Mouse (Mus musculus) C2C12 (cell line): Measurements from ENCODE around the gene Ngef. TPM values are rescaled to one million over a fixed set of nuclear protein-coding genes. Genes with fewer than 3 reads are reported as not detected.

Experiments used
- H3K27me3 ChIP-seq: one replicate; pipeline ENCODE4 v1.6.1; 2011; ENCODE audit not compliant: control insufficient read depth, insufficient read depth, insufficient read length
- H3K36me3 ChIP-seq: one replicate; pipeline ENCODE4 v1.6.1; 2011; ENCODE audit not compliant: control insufficient read depth, insufficient read depth
- H3K4me3 ChIP-seq: one replicate; pipeline ENCODE4 v1.5.1; 2011; ENCODE audit warnings: mild to moderate bottlenecking, control low read depth; ENCODE audit not compliant: poor library complexity, insufficient read depth, severe bottlenecking
- H3K79me2 ChIP-seq: one replicate; pipeline ENCODE4 v1.6.1; 2011; ENCODE audit not compliant: control insufficient read depth, insufficient read depth
- H3K79me3 ChIP-seq: one replicate; pipeline ENCODE4 v1.6.1; 2011; ENCODE audit warnings: low read depth, control low read depth
- H3ac ChIP-seq: one replicate; pipeline ENCODE3; 2011; ENCODE audit warnings: low read depth; ENCODE audit not compliant: control insufficient read depth, insufficient read length
- CEBPB ChIP-seq: IDR thresholded peaks from one replicate; pipeline ENCODE4 v1.6.1; 2011; ENCODE audit warnings: low read depth, mild to moderate bottlenecking, control low read depth, moderate library complexity
- CTCF ChIP-seq: IDR thresholded peaks from one replicate; pipeline ENCODE4 v1.5.1; 2011; ENCODE audit not compliant: control insufficient read depth, insufficient read depth, insufficient read length
- FOSL1 ChIP-seq: IDR thresholded peaks from one replicate; pipeline ENCODE4 v1.8.0; 2011; ENCODE audit warnings: mild to moderate bottlenecking, low read length; ENCODE audit not compliant: poor library complexity, insufficient read depth, severe bottlenecking
- MAX ChIP-seq: IDR thresholded peaks from one replicate; pipeline ENCODE4 v1.6.1; 2011; ENCODE audit warnings: mild to moderate bottlenecking, control low read depth
- MYOD1 ChIP-seq: IDR thresholded peaks from one replicate; pipeline ENCODE4 v1.6.1; 2011; ENCODE audit warnings: low read depth; ENCODE audit not compliant: control insufficient read depth, insufficient read length
- MYOG ChIP-seq: IDR thresholded peaks from one replicate; pipeline ENCODE4 v1.6.1; 2011; ENCODE audit not compliant: control insufficient read depth, insufficient read length; ENCODE audit errors: extremely low read depth
- USF1 ChIP-seq: IDR thresholded peaks from one replicate; pipeline ENCODE4 v1.6.1; 2011; ENCODE audit warnings: low read depth, mild to moderate bottlenecking, control low read depth, moderate library complexity
- polyA plus RNA-seq: library from polyadenylated mRNA; unstranded; fragments of >200 nt; fragmentation: generic; extraction: Trizol; gene quantifications from one replicate; pipeline ENCODE4 v1.2.1, GENCODE M21; 2012; ENCODE audit warnings: missing spikeins

Gene Ngef
- polyA plus RNA-seq, 1 experiment: 15.6 TPM

GRCm38 (mm10) chr1:87521523-87521922 lies 52.1 kb downstream of the Ngef start:
- Histone ChIP-seq H3K4me3 (no peak overlapping the region), H3K79me3 (no peaks in the 10 kb centered on the region), H3K36me3 (no peaks in the 10 kb centered on the region), H3ac (no peak overlapping the region), H3K27me3 (no peaks in the 10 kb centered on the region), H3K79me2 (no peaks in the 10 kb centered on the region)
- TF ChIP-seq CEBPB (no peak), MYOG (no peak), CTCF (no peak), MYOD1 (no peak), MAX (no peak), USF1 (no peak), FOSL1 (no peak)

- no peak overlapping the region for H3ac ChIP-seq
- H3K4me3 ChIP-seq: no peak overlapping the region
- TF ChIP-seq MYOG (no peak), CTCF (no peak), CEBPB (no peak), FOSL1 (no peak), MYOD1 (no peak), MAX (no peak), USF1 (no peak)
- no peaks in the 10 kb centered on the region for H3K27me3 ChIP-seq
- H3K79me3 ChIP-seq: no peaks in the 10 kb centered on the region
- no peaks in the 10 kb centered on the region for H3K79me2 ChIP-seq
- no peaks in the 10 kb centered on the region for H3K36me3 ChIP-seq
Measured at GRCm38 (mm10) chr1:87520467-87520866, 53.2 kb downstream of the Ngef start.

GRCm38 (mm10) chr1:87510845-87511244 lies 62.8 kb downstream of the Ngef start:
- Histone ChIP-seq H3K4me3 (no peak overlapping the region), H3K27me3 (no peaks in the 10 kb centered on the region)
- TF ChIP-seq MYOD1 (no peak), CTCF (no peak), FOSL1 (no peak), MAX (no peak), CEBPB (no peak), USF1 (no peak)

GRCm38 (mm10) chr1:87510166-87510691 lies 63.4 kb downstream of the Ngef start:
- Histone ChIP-seq H3K4me3 (peak overlapping the region; percentile 41), H3K79me2 (no peaks in the 10 kb centered on the region), H3K27me3 (no peaks in the 10 kb centered on the region), H3ac (peak overlapping the region; percentile 93), H3K79me3 (no peaks in the 10 kb centered on the region), H3K36me3 (peaks cover 7% of the 10 kb centered on the region)
- TF ChIP-seq CEBPB: no peak
- no peak for TF ChIP-seq MYOG
- no peak for TF ChIP-seq FOSL1
- no peak for TF ChIP-seq USF1
- no peak for TF ChIP-seq MYOD1
- no peak for TF ChIP-seq CTCF
- no peak for TF ChIP-seq MAX

More at GRCm38 (mm10) chr1:87510845-87511244, 62.8 kb downstream of the Ngef start:
- Histone ChIP-seq H3K36me3 (peaks cover 4% of the 10 kb centered on the region), H3K79me2 (no peaks in the 10 kb centered on the region), H3ac (no peak overlapping the region), H3K79me3 (no peaks in the 10 kb centered on the region)

- Histone ChIP-seq H3ac (peak within 1 kb of the TSS; percentile 93), H3K36me3 (peaks cover 7% of the 10 kb centered on the region), H3K27me3 (no peaks in the 10 kb centered on the region)
Measured at GRCm38 (mm10) chr1:87509561-87510165, 64.0 kb downstream of the Ngef start, which contains the start of gene Neu2. Neu2 (plus strand) TSS chr1:87509889.

More at GRCm38 (mm10) chr1:87509561-87510165, 64.0 kb downstream of the Ngef start, which contains the start of gene Neu2:
- TF ChIP-seq MYOD1 (no peak), MAX (peak; percentile 10)
- Histone ChIP-seq H3K79me3 (no peaks in the 10 kb centered on the region), H3K4me3 (peak within 1 kb of the TSS; percentile 41), H3K79me2 (no peaks in the 10 kb centered on the region)
